Mouse (Mus musculus): ENCODE measurements around the gene Atp6v0a2. TPM values are rescaled to one million over a fixed set of nuclear protein-coding genes. Genes with fewer than 3 reads are reported as not detected.

Gene Atp6v0a2
- polyA plus RNA-seq, 1 experiment from 2014 or later = 35.6 TPM

- Histone ChIP-seq H3K9me3 (replicated peaks; ENCODE audit: control insufficient read depth, low read length) (no peaks in the 10 kb centered on the region), H3K4me2 (no peak overlapping the region), H3K4me3 (ENCODE audit: low read depth, low read length) (no peak overlapping the region), H3K27ac (ENCODE audit: low read depth, low read length) (no peak overlapping the region), H3K9ac (ENCODE audit: low read depth, low read length) (no peak overlapping the region), H3K36me3 (ENCODE audit: control insufficient read depth, insufficient read depth, low read length) (peaks cover 36% of the 10 kb centered on the region), H3K27me3 (ENCODE audit: control insufficient read depth, insufficient read depth, low read length) (no peaks in the 10 kb centered on the region), H3K4me1 (ENCODE audit: control insufficient read depth, insufficient read depth, low read length) (no peaks in the 10 kb centered on the region)
- 93% methylated on average over 11 of the region's 11 CpGs for WGBS (ENCODE audit: insufficient replicate concordance)
- ATAC-seq (replicated peaks; ENCODE audit: insufficient number of reproducible peaks, low FRiP score, low TSS enrichment) = no peak
These were observed 89.6 kb downstream of the Atp6v0a2 start for GRCm38 (mm10) chr5:124717969-124718368.

GRCm38 (mm10) chr5:124718396-124718795 is 90.0 kb downstream of the Atp6v0a2 start:
- Histone ChIP-seq H3K36me3 (ENCODE audit: control insufficient read depth, insufficient read depth, low read length) (peaks cover 35% of the 10 kb centered on the region), H3K4me1 (ENCODE audit: control insufficient read depth, insufficient read depth, low read length) (no peaks in the 10 kb centered on the region), H3K27me3 (ENCODE audit: control insufficient read depth, insufficient read depth, low read length) (no peaks in the 10 kb centered on the region), H3K27ac (ENCODE audit: low read depth, low read length) (no peak overlapping the region), H3K4me3 (ENCODE audit: low read depth, low read length) (no peak overlapping the region), H3K9me3 (replicated peaks; ENCODE audit: control insufficient read depth, low read length) (no peaks in the 10 kb centered on the region), H3K9ac (ENCODE audit: low read depth, low read length) (no peak overlapping the region), H3K4me2 (no peak overlapping the region)
- ATAC-seq (replicated peaks; ENCODE audit: insufficient number of reproducible peaks, low FRiP score, low TSS enrichment) = no peak
- 92% methylated on average over 7 of the region's 7 CpGs for WGBS (ENCODE audit: insufficient replicate concordance)

GRCm38 (mm10) chr5:124723125-124723524 is 94.7 kb downstream of the Atp6v0a2 start:
- Histone ChIP-seq H3K9me3 (replicated peaks; ENCODE audit: control insufficient read depth, low read length) (no peaks in the 10 kb centered on the region), H3K4me2 (no peak overlapping the region), H3K4me1 (ENCODE audit: control insufficient read depth, insufficient read depth, low read length) (peaks cover 3% of the 10 kb centered on the region; the same call in 1 of the 2 replicates), H3K27ac (ENCODE audit: low read depth, low read length) (no peak overlapping the region), H3K4me3 (ENCODE audit: low read depth, low read length) (no peak overlapping the region), H3K36me3 (ENCODE audit: control insufficient read depth, insufficient read depth, low read length) (peaks cover 27% of the 10 kb centered on the region), H3K27me3 (ENCODE audit: control insufficient read depth, insufficient read depth, low read length) (no peaks in the 10 kb centered on the region), H3K9ac (ENCODE audit: low read depth, low read length) (no peak overlapping the region)
- 86% methylated on average over 6 of the region's 6 CpGs for WGBS (ENCODE audit: insufficient replicate concordance)
- ATAC-seq (replicated peaks; ENCODE audit: insufficient number of reproducible peaks, low FRiP score, low TSS enrichment) = no peak

- H3K9me3 ChIP-seq (replicated peaks; ENCODE audit: control insufficient read depth, low read length) = no peaks in the 10 kb centered on the region
- no peak within 1 kb of the TSS for H3K9ac ChIP-seq (ENCODE audit: low read depth, low read length)
- H3K4me2 ChIP-seq = 0 out of 2 replicates have a peak within 1 kb of the TSS, but pooled peaks have one; percentile 2
- ATAC-seq (replicated peaks; ENCODE audit: insufficient number of reproducible peaks, low FRiP score, low TSS enrichment) = peak; percentile 42; the same call in 1 of the 2 replicates
- no peak within 1 kb of the TSS for H3K27ac ChIP-seq (ENCODE audit: low read depth, low read length)
- WGBS (ENCODE audit: insufficient replicate concordance) = 7% methylated on average over 29 of the region's 29 CpGs
- no peaks in the 10 kb centered on the region; the same call in 1 of the 2 replicates for H3K27me3 ChIP-seq (ENCODE audit: control insufficient read depth, insufficient read depth, low read length)
- no peak within 1 kb of the TSS for H3K4me3 ChIP-seq (ENCODE audit: low read depth, low read length)
- peaks cover 11% of the 10 kb centered on the region for H3K36me3 ChIP-seq (ENCODE audit: control insufficient read depth, insufficient read depth, low read length)
- H3K4me1 ChIP-seq (ENCODE audit: control insufficient read depth, insufficient read depth, low read length) = peaks cover 3% of the 10 kb centered on the region; the same call in 1 of the 2 replicates
These were observed 96.6 kb downstream of the Atp6v0a2 start, which contains the start of gene Dnah10 for GRCm38 (mm10) chr5:124724997-124725396. Gene Dnah10 (plus strand): TSS chr5:124725085.

GRCm38 (mm10) chr5:124729662-124730206 is 101.4 kb downstream of the Atp6v0a2 start:
- Histone ChIP-seq H3K4me2 (peak overlapping the region; percentile 56), H3K36me3 (ENCODE audit: control insufficient read depth, insufficient read depth, low read length) (no peaks in the 10 kb centered on the region), H3K9ac (ENCODE audit: low read depth, low read length) (no peak overlapping the region), H3K4me3 (ENCODE audit: low read depth, low read length) (peak overlapping the region; percentile 23), H3K27ac (ENCODE audit: low read depth, low read length) (no peak overlapping the region), H3K4me1 (ENCODE audit: control insufficient read depth, insufficient read depth, low read length) (peaks cover 3% of the 10 kb centered on the region; the same call in 1 of the 2 replicates), H3K9me3 (replicated peaks; ENCODE audit: control insufficient read depth, low read length) (no peaks in the 10 kb centered on the region), H3K27me3 (ENCODE audit: control insufficient read depth, insufficient read depth, low read length) (no peaks in the 10 kb centered on the region; the same call in 1 of the 2 replicates)
- WGBS (ENCODE audit: insufficient replicate concordance) = 14% methylated on average over 21 of the region's 21 CpGs
- 0 out of 2 replicates have a peak, but pooled peaks have one; percentile 65 for ATAC-seq (replicated peaks; ENCODE audit: insufficient number of reproducible peaks, low FRiP score, low TSS enrichment)

GRCm38 (mm10) chr5:124733961-124734360 is 105.6 kb downstream of the Atp6v0a2 start:
- no peaks in the 10 kb centered on the region for H3K4me1 ChIP-seq (ENCODE audit: control insufficient read depth, insufficient read depth, low read length)
- H3K4me2 ChIP-seq = no peak overlapping the region
- H3K9me3 ChIP-seq (replicated peaks; ENCODE audit: control insufficient read depth, low read length) = no peaks in the 10 kb centered on the region
- 82% methylated on average over 12 of the region's 12 CpGs for WGBS (ENCODE audit: insufficient replicate concordance)
- H3K36me3 ChIP-seq (ENCODE audit: control insufficient read depth, insufficient read depth, low read length) = no peaks in the 10 kb centered on the region
- ATAC-seq (replicated peaks; ENCODE audit: insufficient number of reproducible peaks, low FRiP score, low TSS enrichment) = no peak
- no peaks in the 10 kb centered on the region; the same call in 1 of the 2 replicates for H3K27me3 ChIP-seq (ENCODE audit: control insufficient read depth, insufficient read depth, low read length)
- H3K9ac ChIP-seq (ENCODE audit: low read depth, low read length) = no peak overlapping the region
- H3K27ac ChIP-seq (ENCODE audit: low read depth, low read length) = no peak overlapping the region
- no peak overlapping the region for H3K4me3 ChIP-seq (ENCODE audit: low read depth, low read length)

GRCm38 (mm10) chr5:124741898-124742599 is 113.7 kb downstream of the Atp6v0a2 start:
- ATAC-seq (replicated peaks; ENCODE audit: insufficient number of reproducible peaks, low FRiP score, low TSS enrichment) = no peak
- Histone ChIP-seq H3K9ac (ENCODE audit: low read depth, low read length) (no peak overlapping the region), H3K36me3 (ENCODE audit: control insufficient read depth, insufficient read depth, low read length) (no peaks in the 10 kb centered on the region), H3K27ac (ENCODE audit: low read depth, low read length) (no peak overlapping the region), H3K27me3 (ENCODE audit: control insufficient read depth, insufficient read depth, low read length) (no peaks in the 10 kb centered on the region), H3K9me3 (replicated peaks; ENCODE audit: control insufficient read depth, low read length) (peaks cover 7% of the 10 kb centered on the region; the same call in 1 of the 2 replicates), H3K4me2 (no peak overlapping the region), H3K4me1 (ENCODE audit: control insufficient read depth, insufficient read depth, low read length) (no peaks in the 10 kb centered on the region), H3K4me3 (ENCODE audit: low read depth, low read length) (no peak overlapping the region)
- 91% methylated on average over 21 of the region's 21 CpGs for WGBS (ENCODE audit: insufficient replicate concordance)

GRCm38 (mm10) chr5:124743841-124744240 is 115.5 kb downstream of the Atp6v0a2 start:
- H3K4me3 ChIP-seq (ENCODE audit: low read depth, low read length) = no peak overlapping the region
- no peak overlapping the region for H3K4me2 ChIP-seq
- ATAC-seq (replicated peaks; ENCODE audit: insufficient number of reproducible peaks, low FRiP score, low TSS enrichment) = no peak
- H3K27me3 ChIP-seq (ENCODE audit: control insufficient read depth, insufficient read depth, low read length) = no peaks in the 10 kb centered on the region
- peaks cover 7% of the 10 kb centered on the region; the same call in 1 of the 2 replicates for H3K9me3 ChIP-seq (replicated peaks; ENCODE audit: control insufficient read depth, low read length)
- H3K4me1 ChIP-seq (ENCODE audit: control insufficient read depth, insufficient read depth, low read length) = no peaks in the 10 kb centered on the region
- no peak overlapping the region for H3K27ac ChIP-seq (ENCODE audit: low read depth, low read length)
- H3K36me3 ChIP-seq (ENCODE audit: control insufficient read depth, insufficient read depth, low read length) = no peaks in the 10 kb centered on the region
- no peak overlapping the region for H3K9ac ChIP-seq (ENCODE audit: low read depth, low read length)
- WGBS (ENCODE audit: insufficient replicate concordance) = 85% methylated on average over 3 of the region's 3 CpGs
